Mouse (Mus musculus) liver, embryonic 16.5 days (tissue): ENCODE data around the gene Gm10770. TPM values are rescaled to one million over a fixed set of nuclear protein-coding genes. Genes with fewer than 3 reads are reported as not detected.
A peak's percentile ranks its signal among the peaks of the same experiment; 100 is the strongest.
"Not testable (repeated sequence)": the region's sequence is repeated elsewhere in the genome, so short reads cannot be mapped to it uniquely, and the experiment has no call there.

Experiments used
- ATAC-seq: fragments of 200-750 bp; cut with Nextera tagmentation; 2 replicates; pipeline ENCODE4 v1.8.0; 2017; ENCODE audit warnings: low read depth, mild to moderate bottlenecking, moderate number of reproducible peaks, moderate library complexity
- H3K27ac ChIP-seq: fragments of 300-500 bp; sonication (generic); 2 replicates; pipeline ENCODE4 v1.5.1; 2014; ENCODE audit warnings: mild to moderate bottlenecking, low read length
- H3K27me3 ChIP-seq: fragments of 300-500 bp; sonication (generic); 2 replicates; pipeline ENCODE4 v1.6.1; 2014; ENCODE audit warnings: low read depth, low read length, mixed read lengths; ENCODE audit not compliant: control insufficient read depth, insufficient read depth
- H3K36me3 ChIP-seq: fragments of 300-500 bp; sonication (generic); 2 replicates; pipeline ENCODE4 v1.6.1; 2014; ENCODE audit warnings: mild to moderate bottlenecking; ENCODE audit not compliant: control insufficient read depth, insufficient read depth
- H3K4me1 ChIP-seq: fragments of 300-500 bp; sonication (generic); 2 replicates; pipeline ENCODE4 v1.6.1; 2014; ENCODE audit warnings: low read depth, low read length, mixed read lengths; ENCODE audit not compliant: control insufficient read depth
- H3K4me2 ChIP-seq: fragments of 300-500 bp; sonication (generic); 2 replicates; pipeline ENCODE4 v1.6.1; 2014; ENCODE audit warnings: low read depth, low read length, mixed read lengths
- H3K4me3 ChIP-seq: fragments of 300-500 bp; sonication (generic); 2 replicates; pipeline ENCODE4 v1.5.1; 2014; ENCODE audit warnings: low read depth, mild to moderate bottlenecking, low read length
- H3K9ac ChIP-seq: fragments of 300-500 bp; sonication (generic); 2 replicates; pipeline ENCODE4 v1.6.1; 2014; ENCODE audit warnings: low read depth, low read length
- H3K9me3 ChIP-seq: fragments of 300-500 bp; sonication (generic); replicated peaks from 2 replicates; pipeline ENCODE4 v1.6.1; 2016; ENCODE audit warnings: low read length; ENCODE audit not compliant: control insufficient read depth
- WGBS: fragments of 180-500 bp; shearing (Covaris S2); extraction: QIAGEN DNeasy Blood & Tissue Kit; methylation state at CpG from one replicate; pipeline ENCODE4 v1.1.7; 2014; ENCODE audit not compliant: insufficient replicate concordance; 5-methylcytosine and 5-hydroxymethylcytosine counted together
- polyA plus RNA-seq: library from polyadenylated mRNA; unstranded; fragments of >200 nt; fragmentation: Nextera tagmentation; extraction: Ambion mirVana; gene quantifications from 2 replicates; pipeline ENCODE4 v1.2.1, GENCODE M21; 2015

Gene Gm10770
- polyA plus RNA-seq, 1 experiment from 2014 or later, result not detected

- Histone ChIP-seq H3K27me3 (no peaks in the 10 kb centered on the region), H3K4me1 (no peaks in the 10 kb centered on the region; the same call in 1 of the 2 replicates)
- WGBS, result 57% methylated on average over 2 of the region's 2 CpGs
These were observed 46.7 kb downstream of the Gm10770 start for GRCm38 (mm10) chr2:150132773-150133172.

GRCm38 (mm10) chr2:150132002-150132401 lies 47.5 kb downstream of the Gm10770 start:
- H3K4me2 ChIP-seq, H3K9me3 ChIP-seq, H3K4me3 ChIP-seq, H3K4me1 ChIP-seq, H3K27me3 ChIP-seq, H3K36me3 ChIP-seq, H3K9ac ChIP-seq, H3K27ac ChIP-seq: not testable (repeated sequence)
- 43% methylated on average over 1 of the region's 1 CpGs for WGBS
- peak; percentile 25 for ATAC-seq

More at GRCm38 (mm10) chr2:150132773-150133172, 46.7 kb downstream of the Gm10770 start:
- Histone ChIP-seq H3K4me3 (no peak overlapping the region), H3K9me3 (no peaks in the 10 kb centered on the region), H3K9ac (no peak overlapping the region), H3K36me3 (0 out of 2 replicates have a peak, but pooled peaks cover 2% of the 10 kb centered on the region), H3K27ac (no peak overlapping the region), H3K4me2 (no peak overlapping the region)
- no peak for ATAC-seq

Other genes with a start within 250 kb of the Gm10770 start
- 3.2 and 3.4 TPM in 2 replicates for gene Zfp120, start 43.0 kb downstream of the Gm10770 start, polyA plus RNA-seq
- not detected in 2 replicates for gene Gm14139, start 2.1 kb upstream of the Gm10770 start, polyA plus RNA-seq
- 0.71 and 0.98 TPM in 2 replicates for gene Zfp937, start 38.4 kb upstream of the Gm10770 start, polyA plus RNA-seq
- 0.81 and 1.1 TPM in 2 replicates for gene Gm21994, start 75.9 kb upstream of the Gm10770 start, polyA plus RNA-seq
- gene Gm14124, start 77.8 kb upstream of the Gm10770 start, polyA plus RNA-seq, result not detected in 2 replicates
- 0.53 TPM in 1 of 2 replicates, not detected in the other for gene Gm10130, start 144.0 kb upstream of the Gm10770 start, polyA plus RNA-seq
- gene 3300002I08Rik, start 183.1 kb upstream of the Gm10770 start, polyA plus RNA-seq, result 0.59 and 1.1 TPM in 2 replicates